Mouse (Mus musculus) embryonic facial prominence, embryonic 10.5 days (tissue): Measurements from ENCODE around the gene Adgra1. TPM values are rescaled to one million over a fixed set of nuclear protein-coding genes. Genes with fewer than 3 reads are reported as not detected.

Experiments
- DNase-seq: peaks from one replicate; pipeline ENCODE4 v3.0.0-alpha.2; 2017; ENCODE audit warnings: low spot score
- H3K27ac ChIP-seq: fragments of 300-500 bp; sonication (generic); replicated peaks from 2 replicates; pipeline ENCODE4 v1.5.1; 2016; ENCODE audit warnings: mild to moderate bottlenecking
- H3K27me3 ChIP-seq: fragments of 300-500 bp; sonication (generic); replicated peaks from 2 replicates; pipeline ENCODE4 v1.6.1; 2016; ENCODE audit warnings: low read depth, mild to moderate bottlenecking; ENCODE audit not compliant: poor library complexity, severe bottlenecking
- H3K36me3 ChIP-seq: fragments of 300-500 bp; sonication (generic); replicated peaks from 2 replicates; pipeline ENCODE4 v1.6.1; 2016; ENCODE audit warnings: mild to moderate bottlenecking, moderate library complexity
- H3K4me1 ChIP-seq: fragments of 300-500 bp; sonication (generic); 2 replicates; pipeline ENCODE4 v1.6.1; 2016
- H3K4me3 ChIP-seq: fragments of 300-500 bp; sonication (generic); 2 replicates; pipeline ENCODE4 v1.5.1; 2016; ENCODE audit warnings: mild to moderate bottlenecking, moderate library complexity
- H3K9me3 ChIP-seq: fragments of 300-500 bp; sonication (generic); 2 replicates; pipeline ENCODE4 v1.6.1; 2016; ENCODE audit warnings: mild to moderate bottlenecking
- WGBS: fragments of 180-500 bp; shearing (Covaris S2); methylation state at CpG from one replicate; pipeline ENCODE4 v1.1.7; 2016; 5-methylcytosine and 5-hydroxymethylcytosine counted together
- polyA plus RNA-seq: library from polyadenylated mRNA; unstranded; fragments of >200 nt; fragmentation: Nextera tagmentation; extraction: Ambion mirVana; gene quantifications from 2 replicates; pipeline ENCODE4 v1.2.1, GENCODE M21; 2016

Gene Adgra1
- polyA plus RNA-seq, 1 experiment from 2014 or later: 1.00 TPM

- H3K4me3 ChIP-seq: no peak overlapping the region
- no peaks in the 10 kb centered on the region for H3K9me3 ChIP-seq
- no peak for DNase-seq
- no peaks in the 10 kb centered on the region for H3K36me3 ChIP-seq
- H3K4me1 ChIP-seq: peaks cover 21% of the 10 kb centered on the region
- H3K27me3 ChIP-seq: peaks cover 65% of the 10 kb centered on the region
- H3K27ac ChIP-seq: no peak overlapping the region
- 67% methylated on average over 4 of the region's 4 CpGs for WGBS
Observed at GRCm38 (mm10) chr7:139918262-139918661, 84.3 kb downstream of the Adgra1 start.

Other genes starting within 250 kb of the Adgra1 start
- 0.20 and 0.51 TPM in 2 replicates for gene Cfap46, start 150.4 kb upstream of the Adgra1 start, polyA plus RNA-seq
- gene Kndc1, start 60.5 kb downstream of the Adgra1 start, polyA plus RNA-seq: 0.11 and 0.40 TPM in 2 replicates
- 0.20 and 0.36 TPM in 2 replicates for gene Utf1, start 109.6 kb downstream of the Adgra1 start, polyA plus RNA-seq
- 0.92 and 1.3 TPM in 2 replicates for gene 6430531B16Rik, start 144.6 kb downstream of the Adgra1 start, polyA plus RNA-seq
- gene Adam8, start 158.4 kb downstream of the Adgra1 start, polyA plus RNA-seq: 1.7 and 2.3 TPM in 2 replicates
- gene Zfp511, start 202.2 kb downstream of the Adgra1 start, polyA plus RNA-seq: 39.2 and 42.7 TPM in 2 replicates
- 80.2 and 80.8 TPM in 2 replicates for gene Tubgcp2, start 202.5 kb downstream of the Adgra1 start, polyA plus RNA-seq
- gene Msx3, start 214.9 kb downstream of the Adgra1 start, polyA plus RNA-seq: 2.6 and 9.9 TPM in 2 replicates
- 0.98 and 1.4 TPM in 2 replicates for gene Caly, start 248.4 kb downstream of the Adgra1 start, polyA plus RNA-seq